Mouse (Mus musculus) megakaryocyte, adult 5-6 weeks (primary cell): ENCODE data around the gene Impg1. TPM values are rescaled to one million over a fixed set of nuclear protein-coding genes. Genes with fewer than 3 reads are reported as not detected.

Experiments used
- ATAC-seq: 2 replicates; pipeline ENCODE4 v1.8.0; 2016; ENCODE audit warnings: mild to moderate bottlenecking, inconsistent platforms; ENCODE audit not compliant: poor library complexity, severe bottlenecking
- total RNA-seq, 2 experiments: library from RNA; stranded (forward) in 1 of 2; stranded (reverse) in 1 of 2; fragments of 153-499, 151-499 nt in 1 of 2; fragments of 221-1000, 200-1000 nt in 1 of 2; gene quantifications; 2 replicates each; pipeline versions ENCODE4 v1.2.3 to v1.2.4; 2015 to 2017

The Impg1 gene
- total RNA-seq, 2 experiments from 2014 or later = 0.04 TPM; not detected in 1

DNA sequence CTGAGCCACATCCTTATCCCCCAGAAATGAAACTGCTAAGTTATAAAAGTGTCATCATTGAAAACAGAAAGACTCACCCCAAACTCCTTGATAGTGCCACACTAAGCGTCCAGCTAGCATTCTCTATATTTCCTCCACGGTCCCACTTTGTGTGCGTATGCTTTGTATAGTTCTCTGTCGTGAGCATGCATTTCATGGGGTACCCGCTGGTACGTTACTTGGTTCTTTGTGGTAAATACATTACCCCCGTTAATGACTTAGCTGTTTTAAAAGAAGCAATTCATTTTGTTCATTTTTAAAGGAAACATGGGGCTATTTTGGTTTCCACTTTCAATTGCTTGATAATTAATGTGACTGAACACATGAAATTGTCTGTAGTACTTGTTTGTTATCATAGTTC, 178.4 kb downstream of the Impg1 start:
- ATAC-seq = no peak

DNA sequence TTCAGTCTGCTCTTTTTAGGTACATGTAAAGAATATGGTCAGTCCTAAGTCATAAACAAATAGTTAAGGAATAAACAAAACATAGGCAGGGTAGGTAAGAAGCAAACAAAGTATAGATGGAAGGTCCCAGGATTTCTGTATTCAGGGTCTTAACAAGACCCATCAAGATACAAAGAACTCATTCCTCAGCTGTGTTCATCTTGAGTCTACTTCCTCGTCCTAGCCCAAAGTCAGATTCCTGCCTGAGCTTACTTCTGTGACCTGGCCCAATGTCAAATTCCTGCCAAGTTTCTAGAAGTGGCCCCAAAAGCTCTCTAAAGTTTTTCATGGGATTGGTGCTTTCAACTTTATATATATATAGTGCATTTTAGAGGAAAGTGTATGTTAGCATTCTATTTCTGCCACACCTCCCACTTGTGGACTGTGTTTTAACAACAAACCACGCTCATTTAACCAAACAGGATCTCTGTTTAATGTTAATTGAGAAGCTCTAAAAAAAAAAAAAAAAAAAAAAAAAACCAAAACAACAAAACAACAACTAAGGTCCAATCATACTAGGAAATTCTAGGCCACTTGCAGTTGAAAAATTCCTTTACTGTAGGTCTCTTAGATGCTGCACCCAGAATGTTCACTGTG, 180.6 kb downstream of the Impg1 start:
- ATAC-seq = no peak

DNA sequence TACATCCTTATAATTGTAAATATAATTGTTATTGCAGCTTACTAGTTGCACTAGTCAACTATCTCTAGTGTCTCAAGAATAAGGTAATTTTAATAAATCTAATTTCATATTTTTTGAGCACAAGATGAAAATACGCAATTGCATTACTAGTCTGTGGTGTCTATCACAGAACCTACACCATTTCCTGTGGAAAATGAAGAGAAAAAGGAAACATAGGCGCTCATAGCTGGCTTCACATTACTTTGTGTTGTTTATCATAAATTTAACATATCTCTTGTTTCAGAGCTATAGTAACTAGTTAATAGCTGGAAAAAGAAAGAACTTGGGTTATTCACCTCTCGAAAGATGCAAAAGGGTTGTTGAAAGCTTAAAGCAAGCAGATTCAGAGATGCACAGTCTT, 182.9 kb downstream of the Impg1 start:
- ATAC-seq = no peak

DNA sequence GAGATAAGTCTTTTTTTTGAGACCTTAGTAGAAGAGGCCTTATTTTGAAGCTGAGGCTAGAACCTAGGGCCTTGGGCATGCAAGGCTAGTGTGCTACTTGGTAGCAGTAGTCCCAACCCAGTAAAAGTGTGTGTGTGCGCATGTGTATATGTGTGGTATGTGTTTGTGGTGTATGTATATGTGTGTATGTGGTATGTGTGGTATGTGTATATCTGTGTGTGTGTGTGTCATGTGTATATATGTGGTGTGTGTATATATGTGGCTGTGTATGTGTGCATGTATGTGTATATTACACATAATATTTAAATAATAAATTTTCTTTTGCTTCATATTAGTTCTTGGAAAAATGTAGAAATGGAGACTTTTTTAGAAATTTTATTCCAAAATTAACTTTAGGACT, 184.6 kb downstream of the Impg1 start:
- no peak for ATAC-seq

DNA sequence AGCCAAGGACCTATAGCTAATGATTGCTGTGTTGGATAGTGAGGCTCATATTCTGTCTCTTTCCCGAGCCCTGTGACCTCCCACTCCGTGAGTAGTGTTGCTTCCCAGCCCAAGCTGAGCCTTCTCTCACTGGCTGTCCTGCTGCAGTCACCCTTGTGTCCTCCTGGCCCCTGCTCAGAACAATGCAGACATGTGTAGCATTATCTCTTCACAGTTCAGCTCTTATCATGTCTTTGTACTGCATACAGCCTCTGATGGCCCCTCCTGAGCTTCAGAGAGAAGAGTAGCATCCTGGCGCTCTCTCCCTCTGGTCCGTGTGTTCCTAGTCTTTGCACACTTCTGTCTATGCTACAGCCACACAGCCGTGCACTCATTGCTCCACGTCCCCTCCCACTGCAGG, 187.5 kb downstream of the Impg1 start:
- ATAC-seq = no peak

DNA sequence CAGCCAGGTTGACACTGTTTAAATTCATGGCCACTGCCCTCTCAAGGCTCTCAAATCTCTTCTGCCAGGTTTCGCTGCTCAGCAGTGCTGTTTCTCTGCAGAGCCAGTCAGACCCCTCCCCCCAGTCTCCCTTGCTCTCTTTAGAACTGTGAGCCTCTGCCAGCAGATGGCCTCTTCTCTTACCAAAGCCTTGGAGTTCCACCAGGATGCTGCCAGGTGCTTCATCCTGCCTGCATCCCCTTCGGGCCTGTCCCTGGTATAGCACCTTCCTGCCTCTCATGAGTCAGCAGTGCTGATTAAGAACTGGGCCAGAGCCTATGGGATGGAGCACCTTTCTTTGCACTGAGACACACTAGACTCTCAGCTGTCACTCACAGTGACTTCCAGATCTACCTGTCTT, 188.1 kb downstream of the Impg1 start:
- ATAC-seq = no peak

DNA sequence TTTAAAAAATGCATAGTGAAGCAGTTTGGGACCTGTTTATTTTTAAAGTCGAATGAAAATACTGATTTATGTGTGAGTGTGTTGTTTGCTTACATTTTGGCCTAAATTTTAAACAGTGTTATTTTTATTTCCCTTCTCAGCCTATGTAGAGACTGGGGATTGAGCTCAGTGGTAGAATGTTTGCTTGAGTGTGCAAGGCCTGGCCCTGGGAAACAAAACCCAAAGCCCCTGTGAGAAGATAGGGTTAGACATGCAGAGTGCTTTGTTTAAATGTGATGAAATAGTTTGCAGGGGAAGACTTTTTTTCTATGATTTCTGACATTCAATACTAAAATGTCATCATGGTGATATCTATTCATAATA, 189.5 kb downstream of the Impg1 start:
- ATAC-seq = no peak

DNA sequence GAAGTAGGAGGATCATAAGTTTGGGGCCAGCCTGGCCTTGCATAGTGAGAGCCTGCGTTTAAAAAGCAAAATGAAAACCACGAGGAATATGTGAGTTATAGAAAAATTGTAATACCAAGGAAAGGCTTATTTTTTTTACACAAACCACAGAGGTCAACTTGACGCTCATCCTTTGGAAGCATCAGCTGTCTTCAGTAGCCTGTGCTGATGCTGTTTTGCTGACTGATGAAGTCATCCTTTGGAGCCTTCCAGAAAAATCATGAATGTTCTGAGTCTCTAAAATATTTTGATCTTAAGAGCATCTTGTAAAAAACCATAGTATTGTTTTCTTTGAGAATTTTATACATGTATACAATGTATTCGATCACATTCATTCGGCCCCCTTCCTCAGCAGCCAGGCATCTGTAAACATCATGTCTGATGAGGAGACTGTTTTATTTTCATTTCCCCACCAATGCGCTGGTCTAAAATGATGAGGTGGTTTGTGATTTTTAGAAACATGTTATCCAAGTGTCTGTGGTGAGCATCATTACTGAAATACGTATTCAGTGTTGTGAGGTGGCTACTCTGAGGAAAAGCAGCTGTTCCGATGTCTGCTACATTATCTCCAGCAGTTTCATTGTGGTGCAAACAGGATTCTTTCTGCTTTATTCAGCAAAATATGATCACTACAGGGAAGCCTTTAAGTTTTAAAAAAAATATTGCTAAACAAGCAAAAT, 190.1 kb downstream of the Impg1 start:
- no peak for ATAC-seq

DNA sequence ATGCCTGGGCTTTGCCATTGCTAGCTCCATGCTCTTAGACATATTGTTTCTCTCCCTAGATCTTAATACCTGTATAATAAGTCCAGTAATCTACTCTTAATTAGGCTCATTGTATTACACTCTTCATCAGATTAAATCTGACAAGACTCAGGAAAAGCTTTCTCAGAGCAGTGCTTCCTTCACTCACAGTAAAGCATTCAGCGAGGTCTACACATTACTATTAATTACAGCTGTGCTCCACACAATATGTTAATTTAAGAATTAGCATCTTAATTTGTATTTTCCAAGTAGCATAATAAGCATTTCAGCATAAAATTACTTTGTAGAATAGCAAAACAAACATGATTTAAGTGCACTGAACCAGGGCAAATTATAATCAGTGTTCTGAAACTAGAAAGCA, 192.3 kb downstream of the Impg1 start:
- ATAC-seq = no peak

DNA sequence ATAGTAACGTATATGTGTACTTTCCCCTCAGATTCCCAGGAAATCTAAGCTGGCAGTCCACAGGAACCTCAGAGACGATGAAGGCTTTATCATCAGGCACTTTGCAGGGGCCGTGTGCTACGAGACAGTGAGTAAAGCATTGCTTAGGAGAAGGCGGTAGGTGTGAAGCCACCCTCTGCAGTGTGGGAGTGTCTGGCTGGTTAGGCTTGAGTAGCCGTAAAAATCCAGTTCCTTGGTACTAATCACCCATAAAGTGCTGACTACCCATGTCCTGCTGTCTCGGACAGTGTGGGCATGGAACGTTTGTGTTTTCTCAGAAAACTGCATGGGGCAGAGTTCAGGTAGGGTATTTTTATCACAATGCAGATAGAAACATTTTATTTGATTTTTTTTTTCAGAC, 195.7 kb downstream of the Impg1 start:
- no peak for ATAC-seq

DNA sequence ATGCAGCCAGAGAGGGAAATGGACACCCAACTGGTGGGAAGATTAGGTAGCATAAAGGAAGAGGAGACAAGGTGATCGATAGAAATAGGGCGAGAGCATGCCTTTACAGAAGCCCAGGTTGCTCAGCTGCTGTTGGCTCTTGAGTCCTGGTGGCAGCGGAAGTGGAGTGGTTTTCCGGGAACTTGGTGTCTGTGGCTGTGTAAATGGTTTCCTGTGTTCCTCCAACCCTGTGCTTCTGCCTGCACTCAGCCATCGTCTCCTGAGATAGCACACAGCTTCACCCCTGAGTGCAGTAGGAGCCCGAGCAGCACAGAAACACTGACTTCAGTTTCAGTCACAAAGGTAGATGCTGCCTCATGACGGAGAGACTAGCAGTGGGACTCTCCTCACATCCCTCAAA, 198.8 kb downstream of the Impg1 start:
- peak; percentile 78 for ATAC-seq

DNA sequence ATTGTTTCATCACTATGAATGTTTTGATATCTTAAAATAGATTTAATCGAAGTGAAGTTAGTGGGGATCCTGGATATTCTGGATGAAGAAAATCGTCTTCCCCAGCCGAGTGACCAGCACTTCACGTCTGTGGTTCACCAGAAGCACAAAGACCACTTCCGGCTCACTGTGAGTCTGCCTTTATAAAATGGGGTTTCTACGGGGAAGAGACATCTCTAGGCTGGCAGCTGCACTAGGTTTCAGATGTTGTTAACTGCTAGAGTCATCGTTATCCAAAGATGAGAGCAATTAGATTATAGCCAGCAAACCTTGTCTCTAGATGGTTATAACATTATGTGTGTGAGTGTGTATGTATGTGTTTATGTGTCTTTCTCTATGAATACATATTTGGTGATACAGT, 199.2 kb downstream of the Impg1 start:
- ATAC-seq = peak; percentile 44; the same call in 1 of the 2 replicates
